Mouse (Mus musculus): Measurements from ENCODE around the gene Fyco1.
"Not testable (repeated sequence)": the region's sequence is repeated elsewhere in the genome, so short reads cannot be mapped to it uniquely, and the experiment has no call there.

Gene Fyco1

DNA sequence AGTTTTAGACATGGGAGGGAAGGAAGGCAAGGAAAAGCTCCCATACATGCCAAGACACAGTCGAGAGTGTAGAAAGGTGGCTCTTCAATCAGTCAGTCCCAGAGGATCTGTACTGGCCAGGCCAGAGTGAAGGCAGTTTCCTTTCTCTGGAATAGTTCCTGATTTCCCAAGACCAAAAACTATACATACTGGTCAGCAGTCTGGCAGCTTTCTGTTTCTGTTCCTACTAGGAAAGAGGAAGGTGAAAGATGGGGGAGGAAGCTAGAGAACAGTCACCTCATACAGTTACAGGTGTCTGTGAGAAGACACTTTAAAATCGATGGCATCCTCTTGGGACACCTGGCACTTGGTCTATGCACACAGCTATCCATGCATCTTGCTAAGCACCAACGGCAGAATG is 36.3 kb downstream of the Fyco1 start:
- no peak for DNase-seq (ENCODE audit: extremely low spot score, low read depth, low spot score)

DNA sequence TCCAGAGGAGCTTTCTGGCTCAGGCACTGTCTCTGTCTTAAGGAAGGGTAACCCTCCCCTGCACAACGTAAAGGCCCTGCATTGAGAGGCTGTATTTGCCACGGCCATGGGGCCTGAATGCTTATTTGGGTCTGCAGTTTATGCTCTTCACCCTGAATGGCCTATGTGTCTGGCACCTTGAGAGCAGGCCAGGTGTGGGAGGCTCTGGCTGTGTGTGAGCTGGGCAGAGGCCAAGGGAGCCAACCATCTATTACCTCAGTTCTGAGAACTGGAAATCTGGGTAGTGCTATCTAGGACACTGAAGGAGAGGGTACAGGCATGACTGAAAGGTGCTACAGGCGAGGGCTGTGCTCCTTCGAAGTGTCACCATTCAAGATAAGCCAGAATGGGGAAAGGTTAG is 36.9 kb downstream of the Fyco1 start:
- no peak for DNase-seq (ENCODE audit: extremely low spot score, low read depth, low spot score)

DNA sequence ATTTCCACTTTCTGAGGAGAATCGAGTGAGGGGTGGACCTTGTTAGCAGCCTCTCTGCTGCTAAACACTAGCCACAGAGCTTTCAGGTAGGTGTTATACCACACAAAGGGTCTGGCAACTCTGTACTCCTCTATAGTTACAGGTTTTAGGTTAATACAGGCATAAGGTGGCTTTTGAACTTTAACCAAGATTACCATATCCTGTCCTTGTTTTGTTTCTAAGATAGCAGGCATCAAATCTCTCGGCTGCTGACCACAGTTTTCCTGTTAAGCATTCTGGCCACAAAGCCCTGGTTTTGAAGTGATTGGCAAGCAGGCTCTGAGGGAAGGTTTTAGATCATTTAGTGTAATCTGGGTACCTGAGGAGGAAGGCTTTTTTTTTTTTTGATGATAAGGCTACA is 37.4 kb downstream of the Fyco1 start:
- DNase-seq (ENCODE audit: extremely low spot score, low read depth, low spot score), result no peak

DNA sequence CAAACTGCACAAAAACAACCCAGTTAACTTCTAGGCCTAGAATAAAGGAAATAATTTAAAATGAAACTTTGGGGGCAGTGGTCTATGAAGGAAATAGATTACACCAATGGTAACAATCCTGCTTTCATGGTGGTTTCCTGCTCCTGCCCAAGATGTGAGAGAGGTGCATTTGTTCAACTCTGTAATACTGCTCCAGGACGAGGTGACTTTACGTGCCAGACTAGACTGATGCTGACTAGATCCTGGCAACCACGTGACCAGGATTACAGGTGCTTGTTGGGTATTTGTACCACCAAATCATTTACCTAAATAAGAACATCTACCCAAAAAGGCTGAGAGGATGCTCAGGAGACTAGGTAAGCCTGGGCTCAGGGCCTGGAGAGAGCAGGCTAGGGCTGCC is 39.9 kb downstream of the Fyco1 start:
- no peak for DNase-seq (ENCODE audit: extremely low spot score, low read depth, low spot score)

DNA sequence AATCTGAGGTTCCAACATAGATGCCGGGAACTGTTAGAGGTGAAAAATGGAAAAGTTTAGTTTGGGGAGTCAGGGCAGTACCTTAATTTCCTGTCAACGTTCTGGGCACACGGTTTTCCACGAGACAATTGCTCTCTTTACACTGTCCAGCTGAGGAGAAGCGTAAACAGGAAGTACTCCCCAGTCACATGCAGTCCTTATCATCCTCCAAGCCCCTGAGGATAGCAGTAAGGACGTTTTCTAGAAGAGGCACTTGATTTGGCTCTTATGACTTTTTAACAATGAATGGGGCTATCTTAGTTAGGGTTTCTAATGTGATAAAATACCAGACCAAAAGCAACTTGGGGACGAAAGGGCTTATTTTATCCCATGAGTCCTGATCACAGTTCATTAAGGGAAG is 43.1 kb downstream of the Fyco1 start:
- DNase-seq (ENCODE audit: extremely low spot score, low read depth, low spot score), result no peak

DNA sequence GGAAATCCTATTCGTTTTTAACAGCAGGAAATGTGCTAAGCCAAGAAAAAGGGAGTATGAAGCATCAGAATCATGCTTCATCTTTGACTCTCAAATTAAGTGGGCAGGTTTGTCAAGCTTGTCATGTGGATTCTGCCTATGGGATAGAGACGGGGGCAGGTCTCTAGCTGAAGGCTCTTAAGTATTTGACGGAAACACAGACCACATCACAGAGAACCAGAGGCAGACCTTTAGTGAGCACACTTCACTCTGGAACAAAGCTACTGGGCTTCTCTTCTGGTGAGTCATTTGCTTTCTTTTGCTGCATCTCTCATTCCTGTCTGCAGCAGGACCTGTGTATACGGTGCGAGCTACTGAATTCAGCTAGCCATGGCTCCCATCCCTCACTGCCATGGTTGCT is 45.4 kb downstream of the Fyco1 start, which contains the start of gene Cxcr6:
Gene Cxcr6, plus strand, starts transcription at position 209 of the 400 bp plus-strand sequence.
- DNase-seq (ENCODE audit: extremely low spot score, low read depth, low spot score), result no peak

DNA sequence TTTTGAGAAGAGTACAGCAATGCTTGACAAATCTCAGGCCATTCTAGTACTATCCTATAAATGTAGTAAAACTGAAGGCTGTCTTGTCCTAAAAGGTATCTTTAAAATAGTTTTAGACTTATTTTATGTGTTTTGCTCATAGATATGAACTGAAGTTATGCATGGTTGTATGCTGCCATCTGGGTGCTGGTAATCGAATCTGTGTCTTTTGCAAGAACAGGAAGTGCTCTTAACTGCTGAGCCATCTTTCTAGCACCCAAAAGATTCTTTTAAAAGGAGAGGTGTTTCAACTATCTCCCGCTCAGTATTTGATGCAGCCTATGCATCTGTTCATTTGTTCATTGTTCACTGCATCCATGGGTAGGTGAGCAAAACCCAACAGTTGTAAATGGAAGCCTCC is 46.5 kb downstream of the Fyco1 start:
- no peak for DNase-seq (ENCODE audit: extremely low spot score, low read depth, low spot score)

DNA sequence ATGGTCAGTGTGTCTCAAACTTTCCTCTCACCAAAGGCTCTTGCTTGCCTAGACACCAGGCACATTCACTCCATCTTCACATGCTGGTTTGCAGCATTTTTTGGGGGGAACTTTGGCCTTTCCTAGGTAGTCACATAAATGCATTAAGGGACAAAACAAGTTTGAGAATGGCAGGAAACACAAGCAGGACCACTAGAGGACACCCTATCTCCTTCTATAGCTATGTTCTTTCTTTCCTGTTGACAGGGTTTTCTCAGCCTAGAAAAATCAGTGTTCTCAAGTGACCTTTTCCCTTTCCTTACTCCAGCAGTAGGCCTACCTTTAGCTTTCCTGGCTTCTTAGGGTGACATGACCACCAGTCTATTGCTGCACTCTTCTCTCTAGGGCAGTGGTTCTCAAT is 48.8 kb downstream of the Fyco1 start:
- no peak for DNase-seq (ENCODE audit: extremely low spot score, low read depth, low spot score)

DNA sequence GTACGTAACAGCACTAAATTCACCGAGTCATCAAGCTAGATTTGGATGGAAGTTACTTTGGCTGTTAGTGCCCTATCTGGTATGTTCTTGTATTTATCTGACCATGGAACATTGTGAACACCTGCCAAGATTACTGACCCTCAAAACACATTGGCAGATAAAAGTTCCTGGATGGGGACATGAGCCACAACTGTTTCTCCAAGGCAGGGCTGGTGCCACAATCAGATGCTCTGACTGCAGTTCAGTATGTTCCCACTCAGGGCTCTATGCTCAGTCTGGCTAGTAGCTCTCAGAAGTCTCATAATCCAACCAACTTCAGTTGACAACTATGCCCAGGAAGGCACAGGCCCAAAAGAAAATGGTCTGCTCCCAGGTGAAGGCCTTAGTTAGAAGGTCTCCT is 49.3 kb downstream of the Fyco1 start:
- no peak for DNase-seq (ENCODE audit: extremely low spot score, low read depth, low spot score)

DNA sequence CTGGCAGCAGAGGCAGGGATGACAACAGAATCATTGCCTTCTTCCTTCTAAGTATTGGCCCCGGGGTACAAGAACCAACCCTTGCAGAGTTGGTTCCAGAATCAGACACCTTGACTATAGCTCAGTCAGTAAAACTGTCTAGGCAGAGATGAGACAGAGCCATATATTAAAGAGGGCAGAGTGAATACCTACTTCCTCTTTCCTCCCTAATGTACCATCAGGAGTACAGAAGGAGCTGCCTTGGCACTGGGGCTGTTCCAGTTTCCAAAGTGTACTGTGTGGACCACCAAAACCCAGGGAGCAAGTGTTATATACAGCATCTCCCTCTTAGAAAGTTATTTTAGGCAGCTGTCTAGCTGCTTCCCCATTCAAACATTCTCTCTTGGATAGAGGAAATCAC is 50.2 kb downstream of the Fyco1 start:
- no peak for DNase-seq (ENCODE audit: extremely low spot score, low read depth, low spot score)

DNA sequence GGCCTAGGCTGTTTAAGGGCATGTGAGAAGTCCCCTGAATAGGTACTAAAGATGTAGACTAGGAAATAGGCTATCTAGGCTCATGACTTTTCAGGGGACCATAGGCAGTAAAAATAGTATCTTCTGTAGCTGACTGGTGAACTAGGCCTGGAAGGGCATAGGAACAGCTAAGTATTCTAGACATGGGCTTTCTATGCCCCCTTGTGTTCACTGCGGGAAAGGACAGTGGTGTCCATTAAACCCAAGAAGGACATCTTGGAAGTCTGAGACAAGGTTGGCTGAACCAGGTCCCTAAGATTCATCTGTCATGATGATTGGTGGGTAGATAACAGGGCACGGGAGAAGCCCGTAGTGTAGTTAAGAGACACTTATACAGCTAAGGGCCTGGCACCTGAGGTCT is 55.5 kb downstream of the Fyco1 start:
- no peak for DNase-seq (ENCODE audit: extremely low spot score, low read depth, low spot score)

DNA sequence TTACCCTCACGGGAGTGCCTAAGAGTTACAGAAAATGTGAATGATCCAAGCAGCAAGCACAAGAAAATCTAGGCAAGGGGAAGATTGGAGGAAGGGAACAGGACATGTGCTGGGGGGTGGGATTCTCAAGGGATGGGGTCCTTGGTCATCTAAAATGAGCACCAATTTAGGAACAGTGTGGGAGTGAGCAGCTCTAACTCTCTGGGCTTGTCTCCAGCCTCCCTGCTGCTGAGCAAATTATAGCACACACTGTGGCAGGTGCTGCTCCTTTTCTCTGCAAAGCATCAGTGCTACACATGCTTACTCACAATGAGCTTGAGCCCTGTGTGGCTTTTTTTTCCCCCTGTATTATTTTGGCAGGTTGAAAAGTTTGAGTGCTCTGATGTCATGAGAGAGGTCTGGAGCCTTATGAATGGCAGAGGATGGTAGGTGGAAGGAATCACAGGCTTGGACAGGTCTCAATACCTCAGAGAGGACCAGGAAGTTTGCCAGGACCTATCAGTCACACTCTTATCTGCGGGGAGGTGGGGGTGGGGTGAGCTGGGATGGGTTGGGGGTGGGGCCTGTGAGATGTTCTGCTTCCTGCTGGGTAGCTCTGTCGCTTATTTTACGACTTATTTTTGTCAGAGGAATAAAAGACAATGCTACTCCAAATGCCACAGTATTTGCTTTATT is 62.7 kb downstream of the Fyco1 start:
- DNase-seq (ENCODE audit: extremely low spot score, low read depth, low spot score), result no peak

DNA sequence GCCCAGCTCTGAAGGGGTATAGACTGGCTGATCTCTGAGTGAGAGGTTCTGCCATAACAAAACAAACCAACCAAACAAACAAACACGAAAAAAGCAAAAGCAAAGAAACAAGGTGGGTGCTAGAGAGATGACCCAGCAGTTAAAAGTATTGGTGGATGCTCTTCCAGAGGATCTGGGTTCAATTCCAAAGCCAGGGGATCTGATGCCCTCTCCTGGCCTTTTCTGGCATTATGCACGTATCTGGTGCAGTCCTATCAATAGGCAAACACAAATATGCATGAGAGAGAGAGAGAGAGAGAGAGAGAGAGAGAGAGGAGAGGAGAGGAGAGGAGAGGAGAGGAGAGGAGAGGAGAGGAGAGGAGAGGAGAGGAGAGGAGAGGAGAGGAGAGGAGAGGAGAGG is 78.4 kb downstream of the Fyco1 start:
- DNase-seq (ENCODE audit: extremely low spot score, low read depth, low spot score), result not testable (repeated sequence)

DNA sequence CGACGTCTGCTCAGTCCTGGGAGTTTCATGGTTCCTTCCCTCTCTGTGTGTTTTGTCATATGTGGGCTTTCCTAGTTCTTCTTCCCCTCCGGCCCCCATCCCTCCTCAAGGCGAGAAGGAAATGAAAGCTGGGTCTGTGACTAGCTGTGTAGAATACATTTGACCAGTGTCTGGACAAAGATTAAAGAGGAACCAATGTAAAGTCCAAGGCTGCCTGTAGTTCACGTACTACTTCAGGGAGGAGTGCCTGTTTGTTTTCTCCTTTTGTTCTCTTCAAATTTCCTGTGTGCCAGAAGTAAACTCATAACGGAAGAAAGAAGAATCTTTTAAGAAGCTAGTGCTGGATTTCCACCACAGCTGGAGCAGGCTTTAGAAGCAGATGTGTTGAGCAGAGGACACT is 82.2 kb downstream of the Fyco1 start:
- DNase-seq (ENCODE audit: extremely low spot score, low read depth, low spot score), result no peak

DNA sequence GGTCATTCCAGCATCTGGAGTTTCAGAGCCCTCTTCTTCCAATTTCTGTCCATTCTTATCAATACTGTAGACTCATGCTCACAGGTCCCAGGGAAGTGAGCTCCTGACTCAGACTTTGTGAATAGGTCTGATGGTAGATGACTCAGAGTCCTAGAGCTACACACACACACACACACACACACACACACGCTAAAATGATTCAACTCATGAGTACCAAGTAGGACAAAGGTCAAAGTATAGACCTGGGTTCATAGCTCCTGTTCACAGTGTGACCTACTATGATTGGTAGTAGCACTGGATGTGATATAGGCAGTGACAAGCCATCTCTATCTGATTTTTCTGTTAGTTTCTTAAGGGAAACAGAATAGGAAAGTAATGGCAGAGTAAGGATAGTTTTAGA is 83.3 kb downstream of the Fyco1 start:
- no peak for DNase-seq (ENCODE audit: extremely low spot score, low read depth, low spot score)

DNA sequence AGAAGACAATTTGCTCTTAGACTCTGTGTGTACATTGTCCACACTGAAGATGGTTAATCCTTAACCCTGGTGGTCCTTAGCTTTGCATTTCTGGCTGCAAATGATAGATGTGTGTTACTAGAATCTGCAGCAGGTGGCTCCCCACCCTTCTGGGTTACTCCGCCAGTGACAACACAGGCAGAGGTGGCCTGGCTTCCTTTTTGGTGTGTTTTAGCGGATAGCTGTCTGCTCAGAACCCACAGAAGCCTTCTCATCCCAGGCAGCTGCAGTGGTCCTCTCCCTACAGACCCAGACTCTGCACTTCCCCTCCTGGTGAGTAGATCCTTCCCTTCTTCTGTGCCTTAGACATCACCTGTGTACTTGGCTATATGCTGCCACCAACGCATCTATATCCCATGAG is 84.7 kb downstream of the Fyco1 start:
- DNase-seq (ENCODE audit: extremely low spot score, low read depth, low spot score), result no peak

DNA sequence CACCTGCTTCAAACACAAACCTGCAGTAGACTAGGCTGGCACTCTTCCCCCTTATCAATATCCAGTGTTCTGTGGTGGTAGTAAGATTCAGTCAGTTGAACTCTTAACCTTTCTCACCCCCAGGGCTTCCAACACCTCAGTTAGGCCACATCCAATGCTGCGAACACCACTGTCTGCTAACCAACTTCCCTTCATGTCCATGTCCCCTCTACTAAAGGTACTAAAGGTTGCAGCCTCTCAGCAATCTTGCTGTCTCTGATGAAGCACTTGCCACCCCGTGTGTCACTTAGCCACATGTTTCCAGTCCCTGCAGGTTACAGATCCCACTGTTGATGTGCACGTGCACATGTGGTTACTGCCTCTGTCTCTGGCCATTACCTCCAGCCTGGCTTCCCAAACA is 87.9 kb downstream of the Fyco1 start:
- no peak for DNase-seq (ENCODE audit: extremely low spot score, low read depth, low spot score)

DNA sequence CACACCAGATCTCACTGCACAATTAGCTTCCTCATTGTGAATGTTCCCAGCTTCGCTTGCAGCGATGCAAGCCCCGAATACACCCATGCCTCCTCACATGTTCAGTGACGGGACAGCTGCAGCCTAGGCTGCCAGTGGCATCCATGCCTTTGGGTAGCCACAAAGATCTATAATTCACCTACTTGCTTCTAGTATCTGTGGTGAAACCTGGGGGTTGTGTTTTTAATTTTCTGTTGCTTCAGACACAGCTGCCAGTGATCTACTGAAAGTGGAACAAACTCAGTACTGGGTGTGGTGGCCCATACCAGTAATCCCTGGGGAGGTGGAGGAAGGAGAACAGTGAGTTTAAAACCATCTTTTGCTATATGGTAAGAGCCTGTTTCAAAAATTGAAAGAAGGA is 88.8 kb downstream of the Fyco1 start:
- no peak for DNase-seq (ENCODE audit: extremely low spot score, low read depth, low spot score)

DNA sequence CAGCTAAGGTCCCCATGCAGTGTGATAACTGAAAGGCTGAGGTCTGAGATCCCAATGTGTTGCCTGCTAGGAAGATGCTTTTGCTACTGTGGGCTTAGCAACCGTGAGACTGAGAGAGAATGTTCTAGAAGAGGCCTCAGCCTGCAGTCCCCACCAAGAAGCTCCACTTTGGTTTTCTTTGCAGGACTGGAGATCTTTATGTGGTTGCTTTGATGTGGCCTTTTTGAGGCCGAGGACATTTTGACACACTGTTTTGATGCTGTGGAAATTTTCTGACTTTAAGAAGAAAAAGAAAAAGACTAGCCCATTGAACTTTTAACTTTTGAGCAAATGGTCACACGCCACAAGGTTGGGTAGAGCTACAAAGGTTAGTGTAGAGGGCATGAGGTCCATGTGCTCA is 90.9 kb downstream of the Fyco1 start:
- no peak for DNase-seq (ENCODE audit: extremely low spot score, low read depth, low spot score)

DNA sequence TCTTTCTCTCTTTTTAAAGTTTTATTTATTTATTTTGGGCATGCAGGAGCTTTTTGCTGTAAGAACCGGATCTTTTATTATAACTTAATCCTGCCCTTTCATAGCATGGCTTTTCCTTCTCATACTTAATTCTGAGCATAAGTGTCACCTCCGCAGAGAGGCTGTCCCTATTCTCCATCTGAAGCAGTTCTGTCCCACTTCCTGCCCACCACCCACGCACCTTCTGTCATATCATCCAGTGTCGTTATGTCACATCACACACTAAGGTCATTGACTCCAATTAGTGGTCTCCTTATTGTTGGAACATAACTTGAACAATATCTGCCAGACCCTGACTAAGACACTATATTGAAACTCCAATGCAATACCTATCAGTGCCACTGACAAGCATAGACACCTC is 93.1 kb downstream of the Fyco1 start:
- DNase-seq (ENCODE audit: extremely low spot score, low read depth, low spot score), result no peak

DNA sequence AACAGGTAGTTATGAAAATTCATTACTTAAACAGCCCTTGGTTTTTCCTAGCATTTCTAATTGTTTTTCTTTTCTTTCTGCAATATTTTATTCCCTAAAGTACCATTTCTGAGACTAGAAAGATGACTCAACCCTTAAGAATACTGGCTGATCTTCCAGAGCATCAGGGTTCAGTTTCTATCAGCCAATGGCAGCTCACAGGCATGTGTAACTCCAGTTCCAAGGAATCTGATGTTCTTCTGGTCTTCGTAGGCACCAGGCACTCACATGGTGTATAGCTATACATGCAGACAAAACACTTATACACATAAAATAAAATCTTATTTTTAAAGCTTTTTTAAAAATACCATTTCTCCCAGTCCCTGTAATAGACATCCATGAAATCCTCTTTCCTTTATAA is 93.5 kb downstream of the Fyco1 start:
- no peak for DNase-seq (ENCODE audit: extremely low spot score, low read depth, low spot score)

DNA sequence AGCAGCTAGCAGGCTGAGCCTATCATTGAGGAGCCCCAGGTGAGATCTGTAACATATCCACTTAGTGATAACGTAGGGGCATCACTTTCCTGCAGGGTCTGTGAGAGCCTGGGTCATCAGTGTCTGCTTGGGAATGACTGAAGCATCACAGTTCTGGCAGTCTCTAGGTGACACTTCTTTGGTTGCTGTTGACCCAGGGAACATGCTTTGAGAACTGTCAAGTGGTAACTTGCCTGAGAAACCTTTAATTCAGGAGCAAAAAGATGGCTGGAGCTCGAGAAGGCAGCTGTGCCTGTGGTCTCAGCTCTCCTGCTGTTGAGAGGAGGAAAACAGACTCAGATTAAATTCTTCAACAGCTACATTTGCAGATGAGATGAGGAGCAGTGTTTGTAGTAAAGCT is 94.4 kb downstream of the Fyco1 start:
- DNase-seq (ENCODE audit: extremely low spot score, low read depth, low spot score), result no peak

DNA sequence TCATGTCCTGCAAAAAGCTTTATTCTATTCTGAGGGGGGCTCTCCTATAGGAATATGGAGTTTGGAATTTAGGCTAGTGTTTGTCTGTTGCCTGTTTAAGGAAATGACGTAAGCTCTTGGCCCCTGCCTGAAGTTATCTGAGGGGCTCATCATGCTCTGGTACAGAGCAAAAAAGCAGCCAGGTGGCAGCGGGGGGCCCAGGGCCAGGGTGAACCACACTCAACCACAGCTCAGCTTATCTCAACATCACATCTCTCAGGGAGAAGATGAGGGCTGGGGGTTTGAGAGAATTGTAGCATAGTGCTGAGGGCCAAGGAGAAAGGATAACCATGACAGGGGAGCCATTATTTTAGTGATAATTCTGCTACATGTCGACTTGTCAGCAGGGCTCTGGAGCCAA is 94.9 kb downstream of the Fyco1 start:
- no peak for DNase-seq (ENCODE audit: extremely low spot score, low read depth, low spot score)

DNA sequence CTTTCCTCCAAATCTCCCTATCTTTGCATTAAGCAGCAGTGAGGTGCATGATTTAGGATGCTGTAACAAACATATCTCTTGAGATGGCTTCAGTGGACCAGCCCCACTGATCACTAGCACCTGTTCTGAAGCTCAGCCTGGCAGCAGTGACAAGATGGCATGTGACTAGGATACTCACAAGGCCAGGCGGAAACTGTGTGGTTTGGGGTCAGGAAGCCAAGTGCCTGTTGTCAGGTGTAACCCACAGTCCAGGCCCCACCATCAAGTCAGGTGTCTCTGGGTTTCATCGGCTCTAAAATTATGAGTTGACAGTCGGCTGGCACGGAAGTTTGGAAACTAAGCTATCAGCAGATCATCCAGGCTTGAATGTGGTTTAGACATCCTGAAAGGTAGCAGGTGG is 97.4 kb downstream of the Fyco1 start:
- DNase-seq (ENCODE audit: extremely low spot score, low read depth, low spot score), result no peak
